Mouse (Mus musculus): ENCODE measurements around the gene Tcf20. TPM values are rescaled to one million over a fixed set of nuclear protein-coding genes. Genes with fewer than 3 reads are reported as not detected.
A peak's percentile ranks its signal among the peaks of the same experiment; 100 is the strongest.

Tcf20 gene
- polyA plus RNA-seq, 1 experiment from 2014 or later, result 13.7 TPM

GRCm38 (mm10) chr15:82989190-82989704 lies 1.6 kb upstream of the Tcf20 start:
- Histone ChIP-seq H3K9me3 (no peaks in the 10 kb centered on the region), H3K9ac (replicated peaks) (no peak overlapping the region), H3K27me3 (peaks cover 51% of the 10 kb centered on the region), H3K27ac (replicated peaks) (no peak overlapping the region), H3K36me3 (no peaks in the 10 kb centered on the region), H3K4me1 (peaks cover 71% of the 10 kb centered on the region), H3K4me2 (replicated peaks) (no peak overlapping the region), H3K4me3 (no peak overlapping the region)
- WGBS, result 76% methylated on average over 6 of the region's 6 CpGs
- ATAC-seq (ENCODE audit: low FRiP score, low read depth), result no peak

DNA sequence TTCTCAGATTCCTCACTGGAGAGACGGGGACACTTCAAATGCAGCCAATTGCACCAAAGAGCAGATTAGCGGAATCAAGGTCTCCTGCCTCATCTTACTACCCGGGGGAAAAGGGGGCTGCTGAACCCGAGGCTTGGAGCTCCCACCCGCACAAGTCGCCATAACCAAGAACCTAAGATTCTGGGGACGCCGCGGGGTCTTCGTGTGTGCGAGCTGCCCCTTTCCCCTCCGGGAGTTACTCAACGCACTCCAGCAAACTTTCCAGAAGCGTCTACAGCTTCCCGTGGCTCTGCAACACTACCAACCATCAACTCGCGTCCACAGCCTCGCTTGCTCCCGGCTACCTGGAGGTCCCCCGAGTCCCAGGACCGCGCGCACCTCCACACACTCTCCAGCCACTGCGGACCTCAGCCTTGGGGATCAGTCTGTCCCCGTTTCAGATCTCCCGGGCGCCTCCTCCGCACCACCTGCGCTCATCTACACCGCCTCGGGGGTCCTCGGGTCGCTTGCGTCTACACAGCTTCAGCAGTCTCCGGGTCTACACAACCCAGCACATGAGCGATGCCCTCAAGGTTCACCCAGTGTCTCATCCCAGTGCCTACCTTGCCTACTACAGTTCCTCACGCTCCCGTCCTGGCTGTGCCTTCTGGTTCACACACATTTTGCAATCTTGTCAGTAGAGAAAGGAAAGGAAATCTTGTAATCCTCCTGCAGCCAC lies 499 bp downstream of the Tcf20 start:
- Histone ChIP-seq H3K9ac (replicated peaks) (peak overlapping the region; percentile 53), H3K36me3 (no peaks in the 10 kb centered on the region), H3K4me3 (peak overlapping the region; percentile 47), H3K4me2 (replicated peaks) (peak overlapping the region; percentile 81), H3K27me3 (peaks cover 51% of the 10 kb centered on the region), H3K27ac (replicated peaks) (no peak overlapping the region), H3K9me3 (no peaks in the 10 kb centered on the region), H3K4me1 (peaks cover 80% of the 10 kb centered on the region)
- ATAC-seq (ENCODE audit: low FRiP score, low read depth), result peak; percentile 32
- WGBS, result under 1% methylated on average over 38 of the region's 38 CpGs

DNA sequence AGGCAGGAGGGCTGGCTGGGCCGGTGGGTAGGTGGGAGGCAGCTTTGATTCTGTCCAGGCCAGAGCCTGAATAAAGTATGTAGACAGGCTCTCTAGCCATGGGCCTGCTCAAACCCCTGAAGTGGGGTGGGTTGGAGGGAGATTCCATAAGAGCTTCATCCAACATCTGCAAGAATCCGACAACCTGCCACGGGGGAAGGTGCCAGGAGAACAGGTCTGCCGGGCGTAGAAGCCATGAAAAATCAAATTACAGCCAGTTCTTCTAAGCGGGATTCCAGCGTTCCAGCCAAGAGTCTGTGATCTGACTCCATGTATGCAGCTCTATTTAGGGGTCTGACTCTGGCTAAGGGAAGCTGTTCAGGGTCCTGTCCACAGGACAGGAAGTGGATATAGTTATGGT lies 3.1 kb downstream of the Tcf20 start:
- no peaks in the 10 kb centered on the region for H3K9me3 ChIP-seq
- ATAC-seq (ENCODE audit: low FRiP score, low read depth), result no peak
- H3K36me3 ChIP-seq, result no peaks in the 10 kb centered on the region
- no peak overlapping the region for H3K9ac ChIP-seq (replicated peaks)
- peaks cover 50% of the 10 kb centered on the region for H3K27me3 ChIP-seq
- peaks cover 83% of the 10 kb centered on the region for H3K4me1 ChIP-seq
- WGBS, result 59% methylated on average over 7 of the region's 7 CpGs
- peak overlapping the region; percentile 88 for H3K27ac ChIP-seq (replicated peaks)
- H3K4me3 ChIP-seq, result no peak overlapping the region
- H3K4me2 ChIP-seq (replicated peaks), result peak overlapping the region; percentile 47

- Histone ChIP-seq H3K4me3 (no peak overlapping the region), H3K9ac (replicated peaks) (no peak overlapping the region), H3K27ac (replicated peaks) (peak overlapping the region; percentile 88), H3K4me1 (peaks cover 78% of the 10 kb centered on the region), H3K4me2 (replicated peaks) (peak overlapping the region; percentile 47), H3K27me3 (peaks cover 49% of the 10 kb centered on the region), H3K36me3 (no peaks in the 10 kb centered on the region), H3K9me3 (no peaks in the 10 kb centered on the region)
- ATAC-seq (ENCODE audit: low FRiP score, low read depth), result no peak
- 5% methylated on average over 3 of the region's 4 CpGs for WGBS
Observed at GRCm38 (mm10) chr15:82984097-82984496, 3.6 kb downstream of the Tcf20 start.

- Histone ChIP-seq H3K9me3 (no peaks in the 10 kb centered on the region), H3K9ac (replicated peaks) (no peak overlapping the region), H3K27ac (replicated peaks) (peak overlapping the region; percentile 88), H3K4me3 (peak overlapping the region; percentile 17; the same call in 1 of the 2 replicates), H3K4me1 (peaks cover 72% of the 10 kb centered on the region), H3K36me3 (no peaks in the 10 kb centered on the region), H3K4me2 (replicated peaks) (peak overlapping the region; percentile 47), H3K27me3 (peaks cover 46% of the 10 kb centered on the region)
- WGBS, result 3% methylated on average over 9 of the region's 9 CpGs
- peak; percentile 51 for ATAC-seq (ENCODE audit: low FRiP score, low read depth)
Observed at GRCm38 (mm10) chr15:82983416-82984026, 4.2 kb downstream of the Tcf20 start.

DNA sequence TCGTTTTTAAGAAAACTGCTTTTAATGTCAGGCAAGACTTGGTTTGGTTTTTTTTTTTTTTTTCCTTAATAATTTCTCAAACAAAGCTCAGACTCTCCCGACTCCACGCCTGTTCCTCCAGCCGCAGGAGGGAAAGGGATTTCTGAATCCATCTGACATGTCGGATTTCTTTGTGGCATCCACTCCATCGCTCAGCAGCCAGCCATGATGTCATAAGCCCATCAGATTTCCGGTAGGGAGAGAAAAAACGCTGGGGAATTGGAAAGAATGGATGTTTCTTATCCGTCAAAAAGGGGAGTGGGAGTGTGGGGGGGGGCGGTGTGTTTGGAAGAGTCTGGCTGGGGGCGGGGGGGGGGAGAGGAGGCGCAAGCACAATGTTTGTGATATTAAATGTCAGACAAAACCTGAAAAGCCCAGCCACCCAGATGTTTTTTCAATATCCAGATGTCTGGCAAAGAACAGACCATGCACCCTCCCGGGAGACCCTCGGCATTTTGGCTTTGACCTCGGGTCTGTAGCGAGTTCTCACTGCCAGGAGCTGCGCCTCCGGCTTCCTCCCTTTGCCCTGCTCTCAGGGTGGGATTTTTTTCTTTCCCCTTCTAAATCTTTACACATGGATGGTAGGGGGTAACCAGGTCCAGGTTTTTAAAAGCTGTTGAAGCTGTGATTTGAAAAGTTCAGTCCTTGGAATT lies 4.8 kb downstream of the Tcf20 start:
- ATAC-seq (ENCODE audit: low FRiP score, low read depth), result no peak
- no peaks in the 10 kb centered on the region for H3K36me3 ChIP-seq
- peaks cover 66% of the 10 kb centered on the region for H3K4me1 ChIP-seq
- no peaks in the 10 kb centered on the region for H3K9me3 ChIP-seq
- H3K4me3 ChIP-seq, result peak overlapping the region; percentile 17
- H3K9ac ChIP-seq (replicated peaks), result peak overlapping the region; percentile 45
- peak overlapping the region; percentile 47 for H3K4me2 ChIP-seq (replicated peaks)
- peaks cover 43% of the 10 kb centered on the region for H3K27me3 ChIP-seq
- peak overlapping the region; percentile 88 for H3K27ac ChIP-seq (replicated peaks)
- 3% methylated on average over 16 of the region's 18 CpGs for WGBS

GRCm38 (mm10) chr15:82981676-82982520 lies 5.8 kb downstream of the Tcf20 start:
- Histone ChIP-seq H3K9ac (replicated peaks) (no peak overlapping the region; the same call in 1 of the 2 replicates), H3K4me2 (replicated peaks) (peak overlapping the region; percentile 47), H3K27me3 (peaks cover 37% of the 10 kb centered on the region), H3K4me1 (peaks cover 61% of the 10 kb centered on the region), H3K27ac (replicated peaks) (peak overlapping the region; percentile 88), H3K4me3 (no peak overlapping the region), H3K9me3 (no peaks in the 10 kb centered on the region), H3K36me3 (no peaks in the 10 kb centered on the region)
- ATAC-seq (ENCODE audit: low FRiP score, low read depth), result no peak
- 31% methylated on average over 15 of the region's 15 CpGs for WGBS

DNA sequence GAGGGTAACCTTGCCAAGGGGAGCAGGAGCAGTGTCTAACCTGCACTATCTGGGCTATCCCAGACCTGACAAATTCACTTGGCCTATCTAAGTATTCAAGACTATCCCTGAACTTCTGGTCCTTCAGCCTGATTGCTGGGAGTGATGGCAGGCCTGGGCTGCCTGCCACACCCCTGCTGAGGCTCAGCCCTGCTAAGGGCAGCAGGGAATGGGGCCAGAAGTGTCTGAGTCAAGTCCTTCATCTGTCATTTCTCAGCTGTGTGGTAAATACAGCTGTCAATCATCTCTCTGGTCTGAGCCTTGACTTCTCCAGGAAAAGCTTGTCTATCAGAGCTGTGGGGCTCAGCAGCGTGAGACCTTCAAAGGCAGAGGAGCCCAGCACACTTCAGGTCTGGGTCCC lies 8.1 kb downstream of the Tcf20 start:
- no peak for ATAC-seq (ENCODE audit: low FRiP score, low read depth)
- H3K27me3 ChIP-seq, result peaks cover 24% of the 10 kb centered on the region
- H3K4me2 ChIP-seq (replicated peaks), result no peak overlapping the region
- no peaks in the 10 kb centered on the region for H3K36me3 ChIP-seq
- WGBS, result 100% methylated on average over 1 of the region's 1 CpGs
- no peak overlapping the region for H3K9ac ChIP-seq (replicated peaks)
- peaks cover 45% of the 10 kb centered on the region for H3K4me1 ChIP-seq
- H3K4me3 ChIP-seq, result no peak overlapping the region
- H3K27ac ChIP-seq (replicated peaks), result no peak overlapping the region
- no peaks in the 10 kb centered on the region for H3K9me3 ChIP-seq

DNA sequence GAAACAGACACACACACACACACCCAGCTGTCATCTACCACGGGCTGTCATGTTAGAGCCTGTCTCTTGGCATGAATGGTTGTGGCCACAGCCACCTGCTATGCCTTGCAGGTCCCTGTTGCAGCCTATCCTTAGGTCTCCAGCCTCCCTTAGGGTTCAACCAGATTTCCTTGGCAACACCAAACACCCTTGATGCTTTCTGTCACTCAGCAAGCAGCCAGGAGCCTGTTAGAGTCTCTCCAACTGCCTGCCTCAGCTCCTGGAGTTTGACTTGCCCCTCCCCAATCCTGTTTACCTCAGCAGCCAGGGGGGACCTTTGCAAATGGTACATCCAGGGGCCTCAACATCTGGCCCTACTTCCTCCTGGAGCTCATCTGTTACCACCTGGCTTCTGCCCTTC lies 13.2 kb downstream of the Tcf20 start:
- no peaks in the 10 kb centered on the region for H3K9me3 ChIP-seq
- H3K9ac ChIP-seq (replicated peaks), result no peak overlapping the region
- peaks cover 15% of the 10 kb centered on the region for H3K4me1 ChIP-seq
- no peak overlapping the region for H3K27ac ChIP-seq (replicated peaks)
- H3K4me3 ChIP-seq, result no peak overlapping the region
- H3K27me3 ChIP-seq, result peaks cover 22% of the 10 kb centered on the region; the same call in 1 of the 2 replicates
- no peak overlapping the region for H3K4me2 ChIP-seq (replicated peaks)
- 69% methylated on average over 1 of the region's 1 CpGs for WGBS
- no peak for ATAC-seq (ENCODE audit: low FRiP score, low read depth)
- no peaks in the 10 kb centered on the region for H3K36me3 ChIP-seq

- Histone ChIP-seq H3K4me3 (no peak overlapping the region), H3K9ac (replicated peaks) (no peak overlapping the region; the same call in 1 of the 2 replicates), H3K27me3 (peaks cover 54% of the 10 kb centered on the region), H3K4me1 (peaks cover 32% of the 10 kb centered on the region), H3K36me3 (no peaks in the 10 kb centered on the region), H3K4me2 (replicated peaks) (peak overlapping the region; percentile 48; the same call in 1 of the 2 replicates), H3K27ac (replicated peaks) (peak overlapping the region; percentile 84), H3K9me3 (no peaks in the 10 kb centered on the region)
- ATAC-seq (ENCODE audit: low FRiP score, low read depth), result no peak
- WGBS, result 17% methylated on average over 6 of the region's 6 CpGs
Observed at GRCm38 (mm10) chr15:82969206-82969721, 18.4 kb downstream of the Tcf20 start.

GRCm38 (mm10) chr15:82968449-82968848 lies 19.2 kb downstream of the Tcf20 start:
- no peaks in the 10 kb centered on the region for H3K36me3 ChIP-seq
- peak overlapping the region; percentile 84 for H3K27ac ChIP-seq (replicated peaks)
- WGBS, result under 1% methylated on average over 22 of the region's 22 CpGs
- peaks cover 39% of the 10 kb centered on the region for H3K4me1 ChIP-seq
- no peaks in the 10 kb centered on the region for H3K9me3 ChIP-seq
- peaks cover 55% of the 10 kb centered on the region for H3K27me3 ChIP-seq
- peak overlapping the region; percentile 48 for H3K4me2 ChIP-seq (replicated peaks)
- peak; percentile 79 for ATAC-seq (ENCODE audit: low FRiP score, low read depth)
- H3K9ac ChIP-seq (replicated peaks), result peak overlapping the region; percentile 32; the same call in 1 of the 2 replicates
- H3K4me3 ChIP-seq, result peak overlapping the region; percentile 14; the same call in 1 of the 2 replicates
